Comparison of ENCODE assay signal across 11 mouse cellular contexts in the genomic region with DNA sequence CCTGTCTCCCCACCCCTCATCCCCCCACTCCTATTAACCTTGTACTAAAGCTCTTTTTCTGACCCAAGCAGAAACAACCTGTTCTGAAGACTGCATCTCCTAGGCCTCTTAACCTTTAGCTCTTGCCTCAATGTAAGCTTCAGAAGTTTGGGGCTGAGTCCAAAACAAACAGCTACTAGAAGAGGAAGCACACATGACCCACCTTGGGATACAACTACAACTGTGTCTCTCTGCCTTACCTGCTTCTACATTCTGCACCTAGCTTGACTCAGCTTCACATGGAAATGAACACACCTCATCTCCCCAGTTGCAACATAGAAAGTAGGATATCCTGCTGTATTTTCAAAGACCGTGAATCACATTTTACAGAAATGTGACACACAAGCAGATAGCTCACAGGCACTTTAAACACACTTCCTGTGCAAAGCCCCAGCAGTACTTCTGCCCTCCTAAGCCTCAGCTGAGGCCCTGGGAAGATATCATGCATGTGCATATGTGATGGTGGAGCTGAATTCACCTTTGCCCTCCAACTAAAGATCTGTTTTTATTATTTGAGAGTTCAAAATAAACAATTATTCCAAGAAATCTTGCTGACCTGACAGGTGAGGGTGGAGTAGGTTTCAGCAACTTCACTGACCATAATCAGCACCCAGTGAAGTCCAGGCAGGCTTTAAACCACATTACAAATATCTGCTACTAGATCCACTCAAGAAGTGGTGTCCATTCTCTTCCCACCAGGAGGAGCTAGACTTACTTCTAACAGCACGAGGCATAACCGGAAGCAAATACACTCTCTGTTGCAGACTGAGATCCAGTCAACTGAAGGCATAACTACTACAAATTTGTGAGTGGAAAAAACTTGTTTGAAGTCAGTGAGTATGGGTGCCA. TPM values are rescaled to one million over a fixed set of nuclear protein-coding genes. Genes with fewer than 3 reads are reported as not detected.
A peak's percentile ranks its signal among the peaks of the same experiment; 100 is the strongest.
DNase-seq lines count a peak whose midpoint lies in the region; ATAC-seq and TF ChIP-seq lines count a peak whose summit lies in the region.
"Had no signal": no experiment of that assay in that cellular context is flagged by ENCODE, and none has a peak within 500 bp of the region (broad histone marks: within the 10 kb centered on the region; RNA-seq: fewer than 3 reads in every experiment).

No protein-coding gene starts in this region.

- H3K9ac ChIP-seq in embryonic facial prominence, embryonic 11.5 days (replicated peaks; ENCODE audit: low read length) = no peak overlapping the region
- H3K9ac ChIP-seq in liver, adult 2 months (ENCODE audit: low read depth, low read length) = no peak overlapping the region
- H3K9ac ChIP-seq in forebrain, embryonic 15.5 days (replicated peaks) = no peak overlapping the region

- H3K36me3 ChIP-seq in embryonic facial prominence, embryonic 11.5 days (replicated peaks; ENCODE audit: control insufficient read depth, insufficient read depth, low read depth, low read length) = no peaks in the 10 kb centered on the region
- no peaks in the 10 kb centered on the region; the same call in 1 of the 2 replicates for H3K36me3 ChIP-seq in embryonic facial prominence, embryonic 10.5 days (replicated peaks)
- no peaks in the 10 kb centered on the region for H3K36me3 ChIP-seq in liver, adult 2 months (ENCODE audit: control insufficient read depth, insufficient read depth, low read length)
- H3K36me3 ChIP-seq in forebrain, embryonic 15.5 days = no peaks in the 10 kb centered on the region

- peak; percentile 51 for DNase-seq in embryonic facial prominence, embryonic 11.5 days (ENCODE audit: low spot score)
- no peak for DNase-seq in embryonic facial prominence, embryonic 10.5 days (ENCODE audit: low spot score)
- peak; percentile 76 for DNase-seq in liver, adult 2 months (ENCODE audit: extremely low read depth, low read depth, low spot score)
- no peak for DNase-seq in liver
- peak; percentile 49 for DNase-seq in brain, embryonic 14.5 days (ENCODE audit: low read depth)
- DNase-seq in retina, embryonic 14.5 days (ENCODE audit: low spot score) = peak; percentile 43
- DNase-seq in thymus, adult 18-20 months = no peak
- DNase-seq: adrenal gland, adult 8-10 months; cerebellum, postnatal 14 days had no signal

- no peaks in the 10 kb centered on the region for H3K4me1 ChIP-seq in embryonic facial prominence, embryonic 11.5 days (ENCODE audit: control insufficient read depth, insufficient read depth, low read length)
- peaks cover 59% of the 10 kb centered on the region for H3K4me1 ChIP-seq in embryonic facial prominence, embryonic 10.5 days
- peaks cover 17% of the 10 kb centered on the region; the same call in 1 of the 2 replicates for H3K4me1 ChIP-seq in liver, adult 2 months (ENCODE audit: control insufficient read depth, insufficient read depth, low read length)
- peaks cover 7% of the 10 kb centered on the region for H3K4me1 ChIP-seq in forebrain, embryonic 15.5 days
- H3K4me1 ChIP-seq: megakaryocyte, embryonic 14.5 days had no signal

- no peak for TF ChIP-seq POLR2A in liver, adult 2 months (IDR thresholded peaks at IDR 0.05; ENCODE audit: extremely low read depth, insufficient read depth, low read length)
- TF ChIP-seq POLR2A in brain, embryonic 14.5 days (IDR thresholded peaks at IDR 0.05; ENCODE audit: borderline replicate concordance, extremely low read depth, insufficient read depth, insufficient read length, poor library complexity, severe bottlenecking) = no peak

- no peak overlapping the region for H3K27ac ChIP-seq in embryonic facial prominence, embryonic 11.5 days (replicated peaks; ENCODE audit: low read depth, low read length)
- H3K27ac ChIP-seq in embryonic facial prominence, embryonic 10.5 days (replicated peaks) = no peak overlapping the region
- peak overlapping the region; percentile 86 for H3K27ac ChIP-seq in liver, adult 2 months (replicated peaks; ENCODE audit: insufficient read depth, low read depth, low read length)
- H3K27ac ChIP-seq in forebrain, embryonic 15.5 days (replicated peaks) = no peak overlapping the region

- 77% methylated on average over 3 of the region's 3 CpGs for WGBS in embryonic facial prominence, embryonic 11.5 days
- WGBS in embryonic facial prominence, embryonic 10.5 days = 78% methylated on average over 3 of the region's 3 CpGs
- 12% methylated on average over 3 of the region's 3 CpGs for WGBS in liver, adult 2 months
- 76% methylated on average over 3 of the region's 3 CpGs for whole genome bisulfite sequencing in forebrain, embryonic 15.5 days

- ATAC-seq in embryonic facial prominence, embryonic 11.5 days (replicated peaks; ENCODE audit: insufficient number of reproducible peaks, low FRiP score, low TSS enrichment, low read depth) = no peak
- ATAC-seq in forebrain, embryonic 15.5 days (replicated peaks) = no peak

- no peaks in the 10 kb centered on the region for H3K27me3 ChIP-seq in embryonic facial prominence, embryonic 11.5 days (ENCODE audit: control insufficient read depth, insufficient read depth, low read length)
- no peaks in the 10 kb centered on the region for H3K27me3 ChIP-seq in embryonic facial prominence, embryonic 10.5 days (replicated peaks; ENCODE audit: low read depth, poor library complexity, severe bottlenecking)
- H3K27me3 ChIP-seq in liver, adult 2 months (ENCODE audit: control insufficient read depth, insufficient read depth, low read length) = no peaks in the 10 kb centered on the region
- H3K27me3 ChIP-seq in forebrain, embryonic 15.5 days = no peaks in the 10 kb centered on the region

- no peak overlapping the region for H3K4me3 ChIP-seq in embryonic facial prominence, embryonic 11.5 days (ENCODE audit: low read depth, low read length)
- H3K4me3 ChIP-seq in embryonic facial prominence, embryonic 10.5 days = no peak overlapping the region
- no peak overlapping the region for H3K4me3 ChIP-seq in liver, adult 2 months (ENCODE audit: insufficient read depth, low read depth, low read length)
- H3K4me3 ChIP-seq in forebrain, embryonic 15.5 days = no peak overlapping the region
- H3K4me3 ChIP-seq: megakaryocyte, embryonic 14.5 days had no signal

- H3K4me2 ChIP-seq in embryonic facial prominence, embryonic 11.5 days (ENCODE audit: low read depth, low read length) = no peak overlapping the region
- no peak overlapping the region for H3K4me2 ChIP-seq in forebrain, embryonic 15.5 days (replicated peaks)

- no peaks in the 10 kb centered on the region for H3K9me3 ChIP-seq in embryonic facial prominence, embryonic 11.5 days (replicated peaks; ENCODE audit: control insufficient read depth, low read length)
- H3K9me3 ChIP-seq in embryonic facial prominence, embryonic 10.5 days = no peaks in the 10 kb centered on the region
- H3K9me3 ChIP-seq in forebrain, embryonic 15.5 days = no peaks in the 10 kb centered on the region
- H3K9me3 ChIP-seq: megakaryocyte, embryonic 14.5 days had no signal

- H3K79me2 ChIP-seq in liver, adult 2 months (ENCODE audit: control insufficient read depth, insufficient read depth, low read length) = peaks cover 50% of the 10 kb centered on the region; the same call in 1 of the 2 replicates

- peak; percentile 29; the same call in 1 of the 2 replicates for TF ChIP-seq CTCF in liver, adult 2 months (IDR thresholded peaks at IDR 0.05; ENCODE audit: low read depth, low read length)
- TF ChIP-seq CTCF in brain, embryonic 14.5 days (IDR thresholded peaks at IDR 0.05; ENCODE audit: borderline replicate concordance, extremely low read depth, insufficient read depth, insufficient read length) = peak; percentile 37; the same call in 1 of the 2 replicates

RNA-seq across cellular contexts. Expression of gene Rbfox2, which starts 29.7 kb away (rescaled TPM):
- 81.9 and 85.1 TPM in 2 replicates for polyA plus RNA-seq in embryonic facial prominence, embryonic 11.5 days (2014; fragmentation: Nextera tagmentation; extraction: Ambion mirVana)
- polyA plus RNA-seq in embryonic facial prominence, embryonic 10.5 days (2016; fragmentation: Nextera tagmentation; extraction: Ambion mirVana) = 60.7 and 61.9 TPM in 2 replicates
- 17.4 and 21.6 TPM in 2 replicates for total RNA-seq in liver, adult 2 months (2014; rRNA removed)
- 18.2 and 21.5 TPM in 2 replicates for polyA plus RNA-seq in liver, adult 2 months (2012; rRNA removed)
- 315 and 367 TPM in 2 replicates for polyA plus RNA-seq in brain, embryonic 14.5 days (2012; rRNA removed)
- polyA plus RNA-seq in forebrain, embryonic 15.5 days (2015; fragmentation: Nextera tagmentation; extraction: Ambion mirVana) = 173 and 183 TPM in 2 replicates

Comparison
In these comparisons a context has a peak if more than half of its experiments do, and no peak if none do; other contexts are left out.
1. DNase-seq: peak in embryonic facial prominence, embryonic 11.5 days (single experiment), liver, adult 2 months (single experiment), brain, embryonic 14.5 days (single experiment) and retina, embryonic 14.5 days (single experiment); none in embryonic facial prominence, embryonic 10.5 days (single experiment), liver (single experiment) and thymus, adult 18-20 months (0 of 2).